Mouse (Mus musculus) kidney, embryonic 15.5 days (tissue): ENCODE data around the gene Ranbp17. TPM values are rescaled to one million over a fixed set of nuclear protein-coding genes. Genes with fewer than 3 reads are reported as not detected.

Source experiments
- ATAC-seq: fragments of 200-750 bp; cut with Nextera tagmentation; replicated peaks from 2 replicates; pipeline ENCODE4 v1.8.0; 2017; ENCODE audit warnings: moderate TSS enrichment; ENCODE audit not compliant: low FRiP score
- H3K27ac ChIP-seq: fragments of 300-500 bp; sonication (generic); 2 replicates; pipeline ENCODE4 v1.5.1; 2015; ENCODE audit warnings: mild to moderate bottlenecking, inconsistent platforms
- H3K27me3 ChIP-seq: fragments of 300-500 bp; sonication (generic); 2 replicates; pipeline ENCODE4 v1.6.1; 2015; ENCODE audit warnings: inconsistent platforms
- H3K36me3 ChIP-seq: fragments of 300-500 bp; sonication (generic); 2 replicates; pipeline ENCODE4 v1.6.1; 2015; ENCODE audit warnings: inconsistent platforms
- H3K4me1 ChIP-seq: fragments of 300-500 bp; sonication (generic); 2 replicates; pipeline ENCODE4 v1.6.1; 2015; ENCODE audit warnings: inconsistent platforms
- H3K4me2 ChIP-seq: fragments of 300-500 bp; sonication (generic); 2 replicates; pipeline ENCODE4 v1.6.1; 2015; ENCODE audit warnings: moderate library complexity, mild to moderate bottlenecking, inconsistent platforms
- H3K4me3 ChIP-seq: fragments of 300-500 bp; sonication (generic); replicated peaks from 2 replicates; pipeline ENCODE4 v1.5.1; 2015; ENCODE audit warnings: mild to moderate bottlenecking, inconsistent platforms
- H3K9ac ChIP-seq: fragments of 300-500 bp; sonication (generic); 2 replicates; pipeline ENCODE4 v1.6.1; 2015; ENCODE audit warnings: mild to moderate bottlenecking, inconsistent platforms
- H3K9me3 ChIP-seq: fragments of 300-500 bp; sonication (generic); replicated peaks from 2 replicates; pipeline ENCODE4 v1.6.1; 2016; ENCODE audit warnings: inconsistent platforms
- WGBS: fragments of 180-500 bp; shearing (Covaris S2); methylation state at CpG from one replicate; pipeline ENCODE4 v1.1.7; 2015; ENCODE audit warnings: mixed read lengths; 5-methylcytosine and 5-hydroxymethylcytosine counted together
- polyA plus RNA-seq: library from polyadenylated mRNA; unstranded; fragments of >200 nt; fragmentation: Nextera tagmentation; extraction: Ambion mirVana; gene quantifications from 2 replicates; pipeline ENCODE4 v1.2.1, GENCODE M21; 2015

Ranbp17 gene
- polyA plus RNA-seq, 1 experiment from 2014 or later: 7.6 TPM

DNA sequence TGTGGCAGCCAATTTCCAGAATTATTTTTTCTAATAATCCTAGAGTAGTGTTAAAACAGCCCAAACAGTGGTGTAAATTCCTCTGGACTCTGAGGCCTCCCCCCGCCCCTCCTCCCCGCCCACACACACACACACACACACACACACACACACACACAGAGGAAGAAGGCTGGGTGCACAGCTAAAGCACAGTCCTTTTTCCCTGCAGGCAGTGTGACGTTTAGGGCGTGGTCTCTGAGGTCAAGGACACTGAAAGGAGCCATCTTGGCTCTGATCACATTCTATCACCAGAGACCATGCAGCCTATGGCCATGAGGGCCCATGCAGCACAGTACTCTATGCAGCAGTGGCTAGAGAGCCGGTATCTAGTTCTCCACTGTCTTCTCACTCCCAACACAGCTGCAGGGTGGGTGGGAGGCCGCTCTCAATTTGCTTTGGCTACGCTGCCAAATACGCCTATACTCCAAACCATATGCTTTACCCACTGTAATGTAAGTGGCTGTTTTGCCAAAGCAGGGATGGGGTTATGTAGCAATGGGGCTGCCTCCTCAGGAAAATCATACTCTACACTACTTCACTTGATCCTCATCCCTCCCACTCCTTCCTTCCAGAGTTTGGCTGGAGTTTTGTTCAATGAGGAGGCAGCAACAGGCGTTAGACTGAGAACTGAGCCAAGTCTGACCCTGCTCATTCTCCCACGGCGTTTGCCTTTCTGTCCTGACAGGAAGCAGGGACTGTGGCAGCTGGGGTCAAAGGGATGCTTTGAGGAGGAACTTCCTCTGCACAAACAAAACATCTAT is 291.8 kb downstream of the Ranbp17 start:
- Histone ChIP-seq H3K9ac (no peak overlapping the region), H3K36me3 (no peaks in the 10 kb centered on the region), H3K4me3 (no peak overlapping the region), H3K9me3 (no peaks in the 10 kb centered on the region), H3K27ac (peak overlapping the region; percentile 41), H3K4me2 (no peak overlapping the region), H3K27me3 (no peaks in the 10 kb centered on the region), H3K4me1 (peaks cover 20% of the 10 kb centered on the region)
- peak; percentile 72 for ATAC-seq
- 44% methylated on average over 11 of the region's 11 CpGs for WGBS

DNA sequence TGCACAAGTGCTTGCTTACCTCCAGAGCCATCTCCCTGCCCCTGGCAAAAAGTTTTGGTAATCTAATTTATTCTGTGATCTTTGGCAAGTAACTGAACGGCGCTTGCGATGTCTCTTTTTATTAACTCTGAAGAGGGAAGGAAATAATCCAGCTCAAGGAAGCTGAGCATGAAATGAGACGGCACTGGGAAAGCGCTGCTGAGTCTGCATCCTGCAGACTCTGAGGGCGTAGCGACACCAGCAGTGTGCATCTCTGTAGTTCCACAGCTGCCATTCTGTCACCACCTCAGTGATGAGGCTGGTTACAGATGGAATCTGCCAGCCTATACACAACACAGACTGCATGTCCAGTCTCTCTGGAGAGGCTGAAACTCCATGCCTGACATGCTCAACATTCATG is 292.8 kb downstream of the Ranbp17 start:
- Histone ChIP-seq H3K36me3 (no peaks in the 10 kb centered on the region), H3K4me2 (no peak overlapping the region), H3K4me3 (no peak overlapping the region), H3K9me3 (no peaks in the 10 kb centered on the region), H3K27ac (no peak overlapping the region), H3K27me3 (no peaks in the 10 kb centered on the region), H3K9ac (no peak overlapping the region), H3K4me1 (peaks cover 23% of the 10 kb centered on the region)
- WGBS: 81% methylated on average over 7 of the region's 7 CpGs
- no peak for ATAC-seq

GRCm38 (mm10) chr11:33217384-33218079 is 296.0 kb downstream of the Ranbp17 start:
- Histone ChIP-seq H3K4me3 (no peak overlapping the region), H3K4me2 (no peak overlapping the region), H3K27ac (no peak overlapping the region), H3K9ac (no peak overlapping the region), H3K9me3 (no peaks in the 10 kb centered on the region), H3K27me3 (no peaks in the 10 kb centered on the region), H3K36me3 (no peaks in the 10 kb centered on the region), H3K4me1 (peaks cover 22% of the 10 kb centered on the region)
- no peak for ATAC-seq
- 66% methylated on average over 8 of the region's 8 CpGs for WGBS

- WGBS: 90% methylated on average over 2 of the region's 2 CpGs
- H3K27ac ChIP-seq: no peak overlapping the region
- H3K4me3 ChIP-seq: no peak overlapping the region
- no peak overlapping the region for H3K9ac ChIP-seq
- H3K9me3 ChIP-seq: no peaks in the 10 kb centered on the region
- peaks cover 65% of the 10 kb centered on the region for H3K27me3 ChIP-seq
- H3K4me2 ChIP-seq: no peak overlapping the region
- no peak for ATAC-seq
- H3K4me1 ChIP-seq: peaks cover 21% of the 10 kb centered on the region
- no peaks in the 10 kb centered on the region for H3K36me3 ChIP-seq
Observed at GRCm38 (mm10) chr11:33207411-33207810, 306.1 kb downstream of the Ranbp17 start.

DNA sequence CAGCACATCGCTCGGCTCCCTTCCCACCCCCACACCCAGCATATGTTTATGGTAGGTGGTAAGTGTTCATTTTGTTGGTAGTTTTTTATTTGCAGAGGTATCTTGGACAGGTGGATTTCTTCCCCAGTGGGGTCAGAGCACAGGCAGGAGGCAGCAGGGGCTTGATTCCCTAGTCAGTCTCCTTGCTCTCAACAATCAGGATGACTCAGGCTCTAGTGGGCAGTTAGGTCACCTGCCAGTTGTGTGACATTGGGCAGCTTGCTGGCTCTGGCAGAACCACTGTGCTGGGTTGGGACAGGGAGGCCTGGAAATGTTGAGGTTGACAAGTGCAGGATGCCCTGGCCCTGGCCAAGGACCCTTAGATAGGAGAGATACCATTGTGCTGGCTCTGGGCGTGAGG is 308.6 kb downstream of the Ranbp17 start:
- H3K4me1 ChIP-seq: peaks cover 45% of the 10 kb centered on the region
- 18% methylated on average over 3 of the region's 3 CpGs for WGBS
- no peak for ATAC-seq

GRCm38 (mm10) chr11:33204329-33204705 is 309.2 kb downstream of the Ranbp17 start:
- Histone ChIP-seq H3K4me3 (peak overlapping the region; percentile 38; the same call in 1 of the 2 replicates), H3K27me3 (peaks cover 96% of the 10 kb centered on the region), H3K4me2 (no peak overlapping the region; the same call in 1 of the 2 replicates), H3K4me1 (peaks cover 49% of the 10 kb centered on the region), H3K36me3 (no peaks in the 10 kb centered on the region), H3K9me3 (no peaks in the 10 kb centered on the region), H3K9ac (no peak overlapping the region), H3K27ac (no peak overlapping the region)
- no peak for ATAC-seq
- WGBS: under 1% methylated on average over 18 of the region's 18 CpGs

More for the DNA sequence above, 308.6 kb downstream of the Ranbp17 start:
- Histone ChIP-seq H3K36me3 (no peaks in the 10 kb centered on the region), H3K27me3 (peaks cover 90% of the 10 kb centered on the region), H3K9me3 (no peaks in the 10 kb centered on the region), H3K27ac (no peak overlapping the region), H3K4me2 (no peak overlapping the region), H3K4me3 (no peak overlapping the region), H3K9ac (no peak overlapping the region)

GRCm38 (mm10) chr11:33203383-33204328 is 309.9 kb downstream of the Ranbp17 start, which contains the start of gene Tlx3:
Gene Tlx3, minus strand, starts transcription at chr11:33203589.
- H3K9me3 ChIP-seq: no peaks in the 10 kb centered on the region
- H3K9ac ChIP-seq: no peak within 1 kb of the TSS
- peak; percentile 20; the same call in 1 of the 2 replicates for ATAC-seq
- 1% methylated on average over 79 of the region's 81 CpGs for WGBS
- H3K4me3 ChIP-seq: peak within 1 kb of the TSS; percentile 38
- H3K27ac ChIP-seq: no peak within 1 kb of the TSS
- peaks cover 100% of the 10 kb centered on the region for H3K27me3 ChIP-seq
- peaks cover 49% of the 10 kb centered on the region for H3K4me1 ChIP-seq
- no peaks in the 10 kb centered on the region for H3K36me3 ChIP-seq
- H3K4me2 ChIP-seq: peak within 1 kb of the TSS; percentile 61

DNA sequence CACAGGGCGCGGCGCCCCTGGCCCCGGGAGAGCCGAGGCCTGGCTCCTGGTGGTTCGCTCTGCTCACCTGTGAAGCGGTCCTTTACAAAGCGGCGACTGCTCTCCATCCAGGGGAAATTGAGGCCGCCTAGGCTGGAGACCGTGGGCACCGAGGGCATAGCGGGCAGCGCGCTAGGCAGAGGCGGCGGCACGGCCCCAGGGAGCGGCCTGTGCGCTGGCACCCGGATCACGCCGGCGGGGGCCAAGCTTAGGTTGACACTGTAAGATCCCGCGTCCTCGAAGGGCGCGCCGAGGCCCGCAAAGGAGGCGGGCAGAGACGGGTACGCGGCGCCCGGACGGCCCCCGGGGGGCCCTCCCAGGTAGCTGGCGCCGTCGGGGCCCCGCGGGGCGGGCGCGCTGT is 310.6 kb downstream of the Ranbp17 start:
- under 1% methylated on average over 47 of the region's 47 CpGs for WGBS
- ATAC-seq: no peak
- H3K27ac ChIP-seq: no peak overlapping the region
- peaks cover 100% of the 10 kb centered on the region for H3K27me3 ChIP-seq
- 0 out of 2 replicates have a peak, but pooled peaks cover 3% of the 10 kb centered on the region for H3K9me3 ChIP-seq
- H3K4me3 ChIP-seq: peak overlapping the region; percentile 38
- peak overlapping the region; percentile 61 for H3K4me2 ChIP-seq
- H3K9ac ChIP-seq: no peak overlapping the region
- no peaks in the 10 kb centered on the region for H3K36me3 ChIP-seq
- H3K4me1 ChIP-seq: peaks cover 49% of the 10 kb centered on the region

- no peak overlapping the region for H3K27ac ChIP-seq
- ATAC-seq: no peak
- 1% methylated on average over 37 of the region's 37 CpGs for WGBS
- peaks cover 49% of the 10 kb centered on the region for H3K4me1 ChIP-seq
- H3K9ac ChIP-seq: no peak overlapping the region
- H3K4me2 ChIP-seq: peak overlapping the region; percentile 61
- H3K36me3 ChIP-seq: no peaks in the 10 kb centered on the region
- peaks cover 9% of the 10 kb centered on the region; the same call in 1 of the 2 replicates for H3K9me3 ChIP-seq
- H3K4me3 ChIP-seq: peak overlapping the region; percentile 38
- peaks cover 100% of the 10 kb centered on the region for H3K27me3 ChIP-seq
Observed at GRCm38 (mm10) chr11:33202296-33202695, 311.2 kb downstream of the Ranbp17 start.

- ATAC-seq: peak; percentile 9; the same call in 1 of the 2 replicates
- H3K9ac ChIP-seq: no peak overlapping the region
- peak overlapping the region; percentile 37 for H3K4me3 ChIP-seq
- peaks cover 12% of the 10 kb centered on the region; the same call in 1 of the 2 replicates for H3K9me3 ChIP-seq
- H3K27ac ChIP-seq: no peak overlapping the region
- H3K36me3 ChIP-seq: no peaks in the 10 kb centered on the region
- peaks cover 49% of the 10 kb centered on the region for H3K4me1 ChIP-seq
- H3K27me3 ChIP-seq: peaks cover 100% of the 10 kb centered on the region
- WGBS: 3% methylated on average over 19 of the region's 19 CpGs
- H3K4me2 ChIP-seq: peak overlapping the region; percentile 61
Observed at GRCm38 (mm10) chr11:33201626-33202010, 311.9 kb downstream of the Ranbp17 start.

- peak; percentile 30 for ATAC-seq
Observed at GRCm38 (mm10) chr11:33200764-33201625, 312.6 kb downstream of the Ranbp17 start.

More at GRCm38 (mm10) chr11:33200764-33201625, 312.6 kb downstream of the Ranbp17 start:
- Histone ChIP-seq H3K4me2 (peak overlapping the region; percentile 61), H3K27ac (no peak overlapping the region), H3K36me3 (no peaks in the 10 kb centered on the region), H3K9ac (no peak overlapping the region), H3K4me1 (peaks cover 54% of the 10 kb centered on the region), H3K27me3 (peaks cover 100% of the 10 kb centered on the region), H3K9me3 (peaks cover 12% of the 10 kb centered on the region; the same call in 1 of the 2 replicates), H3K4me3 (peak overlapping the region; percentile 37)
- under 1% methylated on average over 72 of the region's 76 CpGs for WGBS
